Comparison of ENCODE assay signal across 28 mouse cellular contexts in the genomic region with DNA sequence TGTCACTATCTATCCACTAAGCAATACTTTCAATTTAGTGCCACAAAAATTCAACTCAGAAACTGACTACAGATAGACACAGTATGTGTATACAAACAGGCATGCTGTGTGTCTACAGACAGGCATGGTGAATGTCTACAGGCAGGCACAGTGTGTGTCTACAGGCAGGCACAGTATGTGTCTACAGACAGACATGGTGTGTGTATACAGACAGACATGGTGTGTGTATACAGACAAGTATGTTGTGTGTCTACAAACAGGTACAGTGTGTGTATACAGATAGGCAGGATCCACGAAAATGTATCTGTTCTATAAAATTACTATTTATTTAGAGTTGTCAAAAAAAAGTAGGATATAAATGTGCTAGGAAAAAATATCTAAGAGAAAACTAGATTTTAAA.
"Had no signal": no experiment of that assay in that cellular context is flagged by ENCODE, and none has a peak within 500 bp of the region (broad histone marks: within the 10 kb centered on the region; RNA-seq: fewer than 3 reads in every experiment).

No protein-coding gene starts in this region.

- H3K9me3 ChIP-seq: limb, embryonic 13.5 days; limb, embryonic 15.5 days; liver, embryonic 12.5 days; liver, embryonic 13.5 days; liver, embryonic 15.5 days; lung, embryonic 15.5 days; midbrain, embryonic 10.5 days; midbrain, embryonic 12.5 days; midbrain, embryonic 13.5 days; midbrain, embryonic 15.5 days; neural tube, embryonic 12.5 days had no signal

- H3K4me2 ChIP-seq: limb, embryonic 13.5 days; limb, embryonic 15.5 days; liver, embryonic 11.5 days; liver, embryonic 12.5 days; liver, embryonic 13.5 days; liver, embryonic 15.5 days; lung, embryonic 14.5 days; lung, embryonic 15.5 days; midbrain, embryonic 12.5 days; midbrain, embryonic 13.5 days; midbrain, embryonic 15.5 days; neural tube, embryonic 12.5 days had no signal

- DNase-seq: layer of hippocampus, postnatal 36 days; left cerebral cortex, postnatal 4 days; liver; liver, embryonic 13.5 days; liver, postnatal 0 days; lung, adult 18-20 months; lung, adult 2 months; lung, postnatal 10 days; lung, postnatal 14 days; lung, postnatal 36 days; lung, postnatal 4 days had no signal

- H3K36me3 ChIP-seq: limb, embryonic 13.5 days; limb, embryonic 15.5 days; liver, embryonic 12.5 days; liver, embryonic 13.5 days; liver, embryonic 15.5 days; lung, embryonic 15.5 days; midbrain, embryonic 10.5 days; midbrain, embryonic 12.5 days; midbrain, embryonic 13.5 days; midbrain, embryonic 15.5 days; neural tube, embryonic 12.5 days had no signal

- H3K9ac ChIP-seq: limb, embryonic 13.5 days; limb, embryonic 15.5 days; liver, embryonic 12.5 days; liver, embryonic 13.5 days; liver, embryonic 14.5 days; liver, embryonic 15.5 days; liver, postnatal 0 days; lung, embryonic 14.5 days; lung, embryonic 15.5 days; midbrain, embryonic 12.5 days; midbrain, embryonic 13.5 days; midbrain, embryonic 15.5 days; neural tube, embryonic 12.5 days had no signal

- H3K27ac ChIP-seq: left cerebral cortex, adult 2 months; limb, embryonic 13.5 days; limb, embryonic 15.5 days; liver, embryonic 12.5 days; liver, embryonic 13.5 days; liver, embryonic 14.5 days; liver, embryonic 15.5 days; lung, embryonic 15.5 days; macrophage; midbrain, embryonic 10.5 days; midbrain, embryonic 12.5 days; midbrain, embryonic 13.5 days; midbrain, embryonic 15.5 days; neural tube, embryonic 12.5 days had no signal

- H3K27me3 ChIP-seq: limb, embryonic 13.5 days; limb, embryonic 15.5 days; liver, embryonic 12.5 days; liver, embryonic 13.5 days; liver, embryonic 15.5 days; lung, embryonic 15.5 days; midbrain, embryonic 12.5 days; midbrain, embryonic 13.5 days; midbrain, embryonic 15.5 days; neural tube, embryonic 12.5 days had no signal

- H3K4me3 ChIP-seq: left cerebral cortex, adult 2 months; limb, embryonic 13.5 days; limb, embryonic 15.5 days; liver, embryonic 12.5 days; liver, embryonic 13.5 days; liver, embryonic 15.5 days; lung, embryonic 15.5 days; midbrain, embryonic 10.5 days; midbrain, embryonic 12.5 days; midbrain, embryonic 13.5 days; midbrain, embryonic 15.5 days; myocyte; neural tube, embryonic 12.5 days had no signal

- H3K4me1 ChIP-seq: liver, embryonic 12.5 days; liver, embryonic 13.5 days; liver, embryonic 15.5 days; midbrain, embryonic 12.5 days; midbrain, embryonic 13.5 days; midbrain, embryonic 15.5 days; neural tube, embryonic 12.5 days had no signal

- ATAC-seq: liver, embryonic 12.5 days; liver, postnatal 0 days; midbrain, embryonic 13.5 days; midbrain, embryonic 15.5 days; midbrain, embryonic 16.5 days had no signal
